Mouse (Mus musculus) liver, embryonic 16.5 days (tissue): ENCODE measurements at regions not wholly inside any gene's neighbourhood (a gene's known extent, or its start where the extent isn't known, plus 50 kb on each side); places are given as distances from the start of the nearest gene placed in this dataset.
"Not testable (repeated sequence)": the region's sequence is repeated elsewhere in the genome, so short reads cannot be mapped to it uniquely, and the experiment has no call there.

ENCODE experiments used
- ATAC-seq: fragments of 200-750 bp; cut with Nextera tagmentation; 2 replicates; pipeline ENCODE4 v1.8.0; 2017; ENCODE audit warnings: low read depth, mild to moderate bottlenecking, moderate number of reproducible peaks, moderate library complexity
- H3K27ac ChIP-seq: fragments of 300-500 bp; sonication (generic); 2 replicates; pipeline ENCODE4 v1.5.1; 2014; ENCODE audit warnings: mild to moderate bottlenecking, low read length
- H3K27me3 ChIP-seq: fragments of 300-500 bp; sonication (generic); 2 replicates; pipeline ENCODE4 v1.6.1; 2014; ENCODE audit warnings: low read depth, low read length, mixed read lengths; ENCODE audit not compliant: control insufficient read depth, insufficient read depth
- H3K36me3 ChIP-seq: fragments of 300-500 bp; sonication (generic); 2 replicates; pipeline ENCODE4 v1.6.1; 2014; ENCODE audit warnings: mild to moderate bottlenecking; ENCODE audit not compliant: control insufficient read depth, insufficient read depth
- H3K4me1 ChIP-seq: fragments of 300-500 bp; sonication (generic); 2 replicates; pipeline ENCODE4 v1.6.1; 2014; ENCODE audit warnings: low read depth, low read length, mixed read lengths; ENCODE audit not compliant: control insufficient read depth
- H3K4me2 ChIP-seq: fragments of 300-500 bp; sonication (generic); 2 replicates; pipeline ENCODE4 v1.6.1; 2014; ENCODE audit warnings: low read depth, low read length, mixed read lengths
- H3K4me3 ChIP-seq: fragments of 300-500 bp; sonication (generic); 2 replicates; pipeline ENCODE4 v1.5.1; 2014; ENCODE audit warnings: low read depth, mild to moderate bottlenecking, low read length
- H3K9ac ChIP-seq: fragments of 300-500 bp; sonication (generic); 2 replicates; pipeline ENCODE4 v1.6.1; 2014; ENCODE audit warnings: low read depth, low read length
- H3K9me3 ChIP-seq: fragments of 300-500 bp; sonication (generic); replicated peaks from 2 replicates; pipeline ENCODE4 v1.6.1; 2016; ENCODE audit warnings: low read length; ENCODE audit not compliant: control insufficient read depth
- WGBS: fragments of 180-500 bp; shearing (Covaris S2); extraction: QIAGEN DNeasy Blood & Tissue Kit; methylation state at CpG from one replicate; pipeline ENCODE4 v1.1.7; 2014; ENCODE audit not compliant: insufficient replicate concordance; 5-methylcytosine and 5-hydroxymethylcytosine counted together

GRCm38 (mm10) chr11:93660379-93660778 lies 225.2 kb downstream of the Utp18 start:
- Histone ChIP-seq H3K27ac (no peak overlapping the region), H3K4me1 (no peaks in the 10 kb centered on the region), H3K9ac (no peak overlapping the region), H3K9me3 (no peaks in the 10 kb centered on the region), H3K27me3 (no peaks in the 10 kb centered on the region), H3K36me3 (no peaks in the 10 kb centered on the region), H3K4me2 (no peak overlapping the region), H3K4me3 (no peak overlapping the region)
- 70% methylated on average over 7 of the region's 7 CpGs for WGBS
- no peak for ATAC-seq

DNA sequence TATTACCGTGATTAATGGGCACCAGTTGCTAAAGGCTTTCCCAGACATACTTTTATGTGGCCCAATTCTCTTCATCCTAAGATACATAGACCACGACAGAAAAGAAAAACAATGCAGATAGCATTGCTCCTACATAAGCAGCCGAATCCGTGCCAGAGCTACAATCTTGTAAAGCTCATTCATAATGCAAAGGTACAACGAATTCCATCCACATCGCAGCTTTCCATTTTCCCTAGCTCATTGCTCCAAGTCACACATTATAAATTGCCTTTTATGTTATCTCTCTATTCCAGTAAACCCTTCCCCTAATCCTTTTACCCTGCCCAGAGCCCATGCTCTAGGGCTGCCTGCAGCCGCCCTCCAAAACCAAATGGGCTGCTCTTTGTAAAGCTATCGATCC lies 226.8 kb downstream of the Utp18 start:
- H3K9ac ChIP-seq = no peak overlapping the region
- H3K4me1 ChIP-seq = no peaks in the 10 kb centered on the region
- no peaks in the 10 kb centered on the region for H3K9me3 ChIP-seq
- H3K36me3 ChIP-seq = no peaks in the 10 kb centered on the region
- no peak overlapping the region for H3K4me3 ChIP-seq
- no peaks in the 10 kb centered on the region for H3K27me3 ChIP-seq
- 64% methylated on average over 8 of the region's 8 CpGs for WGBS
- no peak overlapping the region for H3K4me2 ChIP-seq
- no peak overlapping the region for H3K27ac ChIP-seq
- ATAC-seq = no peak

DNA sequence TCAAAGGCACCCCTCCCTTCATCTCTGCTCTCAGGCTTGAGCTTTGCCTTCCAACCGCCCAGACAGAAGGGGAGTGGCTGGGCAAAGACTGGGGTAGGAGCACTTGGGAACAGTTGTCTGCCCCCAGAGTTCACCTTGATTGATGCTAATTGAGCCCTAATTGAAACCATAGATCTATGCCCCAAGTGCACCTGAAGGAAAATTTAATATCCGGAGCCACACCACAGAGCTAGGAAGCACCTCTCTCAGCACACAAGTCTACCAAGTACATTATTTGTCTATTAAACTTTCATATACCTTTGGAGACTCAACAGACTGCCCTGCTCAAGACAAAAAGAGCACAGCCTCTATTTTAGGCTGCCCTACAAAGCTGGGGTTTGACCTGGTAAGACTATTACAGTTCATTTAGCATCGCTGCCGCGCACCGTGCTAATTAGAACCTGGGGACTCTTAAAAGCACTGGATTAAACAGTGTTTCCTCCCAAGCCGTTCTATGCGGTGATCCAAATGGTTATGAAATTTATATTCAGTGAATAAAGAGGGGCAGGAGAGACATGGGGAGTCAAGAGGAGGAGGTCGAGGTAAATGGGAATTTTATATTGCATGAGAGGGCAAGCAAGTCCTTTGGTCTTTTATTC lies 229.8 kb downstream of the Utp18 start:
- H3K27ac ChIP-seq = no peak overlapping the region
- 71% methylated on average over 9 of the region's 9 CpGs for WGBS
- no peak overlapping the region for H3K4me3 ChIP-seq
- ATAC-seq = no peak
- H3K4me2 ChIP-seq = no peak overlapping the region
- H3K27me3 ChIP-seq = no peaks in the 10 kb centered on the region
- H3K9me3 ChIP-seq = no peaks in the 10 kb centered on the region
- H3K4me1 ChIP-seq = no peaks in the 10 kb centered on the region
- no peaks in the 10 kb centered on the region for H3K36me3 ChIP-seq
- no peak overlapping the region for H3K9ac ChIP-seq

- no peak for ATAC-seq
- no peak overlapping the region for H3K27ac ChIP-seq
- H3K36me3 ChIP-seq = no peaks in the 10 kb centered on the region
- H3K4me1 ChIP-seq = no peaks in the 10 kb centered on the region
- H3K4me2 ChIP-seq = no peak overlapping the region
- H3K4me3 ChIP-seq = no peak overlapping the region
- 59% methylated on average over 3 of the region's 3 CpGs for WGBS
- no peaks in the 10 kb centered on the region; the same call in 1 of the 2 replicates for H3K9me3 ChIP-seq
- no peaks in the 10 kb centered on the region for H3K27me3 ChIP-seq
- H3K9ac ChIP-seq = no peak overlapping the region
Measured at GRCm38 (mm10) chr11:93653401-93653800, 232.2 kb downstream of the Utp18 start.

- H3K4me3 ChIP-seq, H3K36me3 ChIP-seq, ATAC-seq, H3K9ac ChIP-seq, H3K4me1 ChIP-seq, H3K9me3 ChIP-seq, H3K4me2 ChIP-seq, H3K27ac ChIP-seq, H3K27me3 ChIP-seq: not testable (repeated sequence)
Measured at GRCm38 (mm10) chr11:93651966-93652365, 233.6 kb downstream of the Utp18 start.
